Mouse (Mus musculus): ENCODE results near the gene Ghr. TPM values are rescaled to one million over a fixed set of nuclear protein-coding genes. Genes with fewer than 3 reads are reported as not detected.

Gene Ghr
- total RNA-seq, 2 experiments from 2014 or later, result 97.1 to 253 TPM

DNA sequence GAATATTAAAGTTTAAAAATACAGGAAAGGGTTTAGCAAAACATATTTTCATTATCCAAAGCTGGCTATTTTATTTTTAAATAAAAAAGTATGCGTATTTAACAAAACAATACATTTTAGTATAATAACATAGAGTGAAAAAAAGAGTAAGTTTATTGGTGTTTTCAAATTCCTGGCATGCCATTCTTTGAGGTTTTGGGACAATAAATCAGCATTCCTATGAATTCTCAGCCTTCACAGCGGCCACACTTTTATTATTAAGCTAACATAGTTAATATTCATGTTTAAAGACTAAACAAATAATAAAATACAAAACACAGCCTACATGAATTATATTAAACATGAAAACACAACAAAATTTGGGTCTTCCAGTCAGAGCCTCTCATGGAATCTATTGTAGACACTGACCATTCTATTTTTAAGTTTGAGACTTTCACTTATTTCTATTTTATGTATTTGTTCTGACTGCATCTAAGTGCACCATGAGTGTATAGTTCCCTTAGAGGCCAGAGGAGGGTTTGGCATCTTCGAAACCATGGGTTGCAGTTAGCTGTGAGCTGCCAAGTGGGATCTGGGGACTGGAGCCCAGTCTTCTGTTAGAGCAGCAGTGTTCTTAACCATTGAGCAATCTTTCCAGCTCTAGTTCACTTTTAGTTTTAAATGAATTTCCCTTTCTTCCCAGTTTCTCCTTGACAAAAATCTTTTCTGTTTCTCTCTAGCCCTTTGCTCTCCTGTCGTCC lies 282.8 kb downstream of the Ghr start:
- DNase-seq (ENCODE audit: low spot score in 2 of 2), result no peak

DNA sequence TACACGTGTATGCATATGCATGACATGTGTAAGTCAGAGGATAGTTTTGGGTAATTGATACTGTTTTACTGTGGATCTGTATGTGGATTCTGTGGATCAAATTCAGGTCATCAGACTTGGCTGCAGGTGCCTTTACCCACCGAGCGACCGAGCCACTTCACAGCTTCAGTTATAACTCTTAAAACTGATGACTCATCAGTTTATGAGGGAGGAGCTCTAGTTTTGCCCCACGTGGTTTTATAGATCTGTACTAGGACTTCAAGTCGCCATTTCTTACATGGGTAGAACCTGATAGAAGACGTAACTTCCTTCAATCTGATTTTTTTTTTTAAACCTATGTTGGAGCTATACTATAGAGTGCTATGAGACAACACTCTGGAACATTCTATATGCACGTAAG lies 285.7 kb downstream of the Ghr start:
- no peak for DNase-seq (ENCODE audit: low spot score in 2 of 2)

DNA sequence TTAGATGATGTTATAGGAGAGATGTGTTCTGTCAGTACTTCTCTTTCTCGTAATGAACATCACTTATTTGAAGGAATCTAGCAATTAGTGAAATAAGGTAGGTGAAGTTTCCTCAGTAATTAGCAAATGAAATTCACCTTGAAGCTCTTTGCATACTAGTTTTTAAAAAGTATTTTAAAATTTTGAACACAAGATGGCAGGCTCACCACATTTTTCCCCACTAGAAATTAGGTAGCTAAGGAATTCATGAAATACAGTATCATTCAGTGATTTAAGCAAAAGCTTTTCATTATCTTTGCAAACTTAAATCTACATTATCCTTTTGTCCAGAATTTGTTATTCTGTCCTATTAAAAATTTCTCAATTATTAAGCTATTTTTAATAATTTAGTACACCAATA lies 287.3 kb downstream of the Ghr start:
- DNase-seq (ENCODE audit: low spot score in 2 of 2), result no peak

DNA sequence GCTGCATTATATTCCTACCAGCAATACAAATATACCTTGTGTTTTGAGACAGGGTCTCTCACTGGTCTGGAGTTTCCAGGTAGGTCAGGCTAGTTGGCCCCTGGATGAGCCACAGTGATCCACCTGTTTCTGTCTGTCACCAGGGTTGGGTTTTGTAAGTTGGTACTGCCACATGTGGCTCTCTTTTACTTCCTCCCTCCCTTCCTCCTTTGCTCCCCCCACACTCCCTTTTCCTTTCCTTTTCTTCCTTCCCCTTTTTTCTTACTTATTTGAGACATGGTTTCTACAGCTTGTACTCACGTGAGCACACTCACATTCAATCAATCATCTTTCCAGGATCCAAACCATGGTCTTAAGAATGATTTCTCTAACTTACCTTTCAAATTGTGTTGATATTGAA lies 289.8 kb downstream of the Ghr start:
- DNase-seq (ENCODE audit: low spot score in 2 of 2), result no peak

DNA sequence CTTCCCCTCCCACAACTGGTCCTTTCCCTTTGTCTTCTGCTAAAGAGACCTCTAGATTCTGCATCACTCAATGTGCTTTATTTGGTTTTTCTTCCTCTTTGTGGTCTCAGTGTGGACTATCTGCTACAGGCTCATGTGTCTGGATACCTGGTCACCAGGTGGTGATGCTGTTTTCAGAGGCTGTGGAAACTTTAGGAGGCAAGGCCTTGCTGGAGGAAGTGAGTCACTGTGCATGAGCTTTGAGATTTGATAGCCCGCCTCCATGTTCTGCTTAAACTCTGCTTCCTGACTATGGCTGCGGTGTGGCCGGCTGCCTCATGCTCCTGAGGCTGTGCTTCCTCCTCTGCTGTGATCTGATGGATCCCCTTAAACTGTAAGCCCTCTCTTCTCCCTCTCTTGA lies 292.9 kb downstream of the Ghr start:
- DNase-seq (ENCODE audit: low spot score in 2 of 2), result no peak

DNA sequence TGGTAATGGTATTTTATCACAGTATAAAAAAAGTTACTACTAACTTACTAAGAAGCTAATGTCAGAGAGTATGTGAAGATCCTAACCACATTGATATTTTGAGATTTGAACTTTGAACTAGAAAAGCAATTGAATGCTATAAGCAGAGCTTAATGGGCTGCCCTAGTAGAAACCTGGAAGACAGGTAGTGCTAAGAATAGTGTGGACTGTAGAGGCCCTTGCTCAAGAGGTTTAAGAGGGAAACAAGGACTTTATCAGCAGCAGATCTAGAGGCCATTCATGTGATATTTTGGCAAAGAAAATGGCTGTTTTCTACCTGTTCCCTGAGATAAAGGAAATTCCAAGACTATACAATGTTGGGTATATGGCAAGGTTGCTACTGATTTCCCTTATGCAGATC lies 297.3 kb downstream of the Ghr start:
- no peak for DNase-seq (ENCODE audit: low spot score in 2 of 2)

DNA sequence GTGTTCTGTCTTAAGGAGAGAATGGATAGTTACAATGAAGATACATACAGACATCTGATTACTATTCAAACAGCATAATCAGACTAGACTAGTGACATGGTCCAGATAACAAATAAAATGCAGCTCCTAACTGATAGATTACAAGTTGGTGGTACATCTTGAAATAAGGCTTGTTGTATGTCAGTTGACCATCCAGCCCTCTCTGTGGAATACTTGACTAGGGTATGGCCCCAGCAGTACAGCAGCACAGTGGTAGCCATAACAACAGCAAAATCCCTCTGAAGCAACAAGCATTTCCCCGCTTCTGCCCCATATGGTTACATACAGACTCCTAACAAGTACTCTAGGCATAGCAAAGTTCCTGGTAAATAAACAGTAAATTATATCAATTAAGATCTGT lies 301.6 kb downstream of the Ghr start:
- DNase-seq (ENCODE audit: low spot score in 2 of 2), result no peak

DNA sequence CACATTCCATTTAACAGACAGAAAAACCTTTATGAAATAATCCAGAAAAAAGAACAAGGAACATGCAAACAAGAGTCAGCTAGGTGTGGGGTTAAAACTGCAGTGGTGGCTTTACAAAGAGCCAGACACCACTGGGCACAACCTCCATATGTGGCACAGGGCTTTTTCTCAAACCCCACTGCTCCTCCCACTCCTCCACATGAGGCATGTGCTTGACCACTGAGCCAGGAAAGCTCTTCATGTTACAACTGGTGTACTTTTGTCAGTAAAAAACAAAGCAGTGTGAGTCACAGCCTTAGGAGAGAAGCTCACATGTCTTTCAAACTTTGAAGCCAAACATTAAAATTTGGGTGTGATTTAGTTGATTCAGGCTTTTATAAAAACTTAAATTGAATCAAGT lies 302.1 kb downstream of the Ghr start:
- no peak for DNase-seq (ENCODE audit: low spot score in 2 of 2)

DNA sequence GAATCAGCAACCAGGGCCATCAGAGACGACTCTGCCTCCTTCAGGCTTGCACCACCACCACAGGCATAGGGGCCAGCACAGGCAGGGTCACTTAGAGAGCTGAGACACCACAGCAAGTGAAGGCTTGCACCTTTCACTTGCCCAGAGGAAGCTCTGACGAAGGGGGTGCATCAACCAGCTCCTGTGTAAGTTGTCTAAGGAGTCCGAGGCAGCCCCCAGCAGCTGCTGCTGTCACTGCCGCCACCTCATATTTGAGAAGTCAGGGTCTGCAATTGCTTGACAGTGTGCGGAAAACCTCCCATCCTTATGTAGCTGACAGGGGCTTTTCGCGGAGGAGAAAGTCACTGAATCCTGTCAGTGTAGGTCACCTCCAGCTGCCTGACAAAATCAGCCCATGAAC lies 304.1 kb downstream of the Ghr start:
- no peak for DNase-seq (ENCODE audit: low spot score in 2 of 2)

DNA sequence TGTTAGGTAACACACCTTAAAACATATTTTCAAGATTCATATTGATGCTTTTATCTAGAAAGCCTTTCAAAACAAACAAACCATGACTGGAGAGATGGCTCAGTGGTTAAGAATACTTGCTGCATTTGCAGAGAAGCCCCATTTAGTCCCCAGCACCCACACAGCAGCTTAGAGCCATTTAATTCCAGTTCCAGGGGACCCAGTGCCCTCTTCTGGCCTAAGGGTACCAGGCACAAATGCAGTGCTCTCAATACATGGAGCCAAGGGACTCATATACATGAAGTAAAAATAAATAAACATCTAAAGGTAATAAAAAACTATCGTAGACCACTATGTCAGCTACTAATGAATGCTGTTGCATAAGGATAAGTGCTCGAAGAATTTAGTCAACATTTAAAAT lies 305.9 kb downstream of the Ghr start:
- no peak for DNase-seq (ENCODE audit: low spot score in 2 of 2)

DNA sequence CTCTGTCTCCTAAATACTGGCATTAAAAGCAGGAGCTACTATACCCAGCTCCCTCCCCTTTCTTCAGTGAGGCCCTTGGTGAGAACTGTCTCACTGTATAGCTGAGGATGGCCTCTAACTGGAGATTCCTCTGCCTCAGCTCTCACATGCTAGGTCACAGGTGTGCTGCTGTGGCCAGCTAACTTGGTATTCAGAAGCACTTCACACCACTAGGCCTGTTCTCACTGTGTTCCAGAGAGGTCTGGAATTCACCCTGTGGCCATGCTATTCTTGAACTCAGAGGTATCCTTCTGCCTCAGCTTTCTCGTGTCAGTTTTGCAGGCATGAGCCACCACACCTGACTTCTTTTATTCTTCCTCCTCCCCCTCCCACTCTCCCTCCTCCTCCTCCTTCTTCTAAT lies 310.1 kb downstream of the Ghr start:
- no peak for DNase-seq (ENCODE audit: low spot score in 2 of 2)

DNA sequence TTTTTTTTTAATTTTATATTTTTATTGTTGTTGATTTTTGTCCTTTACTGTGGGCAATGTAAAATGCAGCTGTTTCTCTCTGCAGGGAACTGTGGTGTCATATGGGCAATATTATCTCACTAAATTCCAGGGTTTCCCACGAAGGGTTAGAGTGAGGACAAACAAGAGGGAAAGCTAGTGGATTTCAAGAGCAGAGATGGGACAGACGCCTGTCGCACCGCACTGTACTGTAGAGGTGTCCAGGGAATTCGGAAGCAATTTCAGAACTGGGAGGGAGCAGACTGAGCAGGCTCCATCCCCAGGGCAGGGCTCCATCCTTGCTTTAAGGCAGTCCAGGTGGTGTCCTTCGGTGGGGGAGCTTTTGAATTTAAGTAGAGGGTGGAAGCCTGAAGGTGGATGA lies 312.1 kb downstream of the Ghr start:
- DNase-seq (ENCODE audit: low spot score in 2 of 2), result no peak

DNA sequence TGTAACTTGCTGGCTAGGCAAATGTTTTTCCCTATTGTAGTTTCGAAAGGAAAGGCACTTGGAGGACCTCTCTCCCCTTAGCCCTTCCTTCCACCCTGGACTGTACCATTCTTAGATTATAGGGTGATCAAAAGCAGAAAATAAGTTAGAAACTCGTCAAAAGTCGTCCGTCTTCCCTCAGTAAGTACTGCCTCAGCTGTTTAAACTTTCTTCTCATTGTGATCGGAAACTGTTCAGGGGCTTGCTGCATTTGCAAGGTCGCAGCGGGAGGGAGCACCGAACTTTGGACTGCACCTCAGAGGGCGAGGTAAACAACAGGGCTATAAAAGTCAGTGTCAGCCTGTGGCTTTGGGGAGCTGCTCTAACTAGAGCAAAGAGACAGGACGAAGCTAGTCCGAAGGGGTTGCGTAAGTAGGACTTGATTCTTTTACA lies 312.6 kb downstream of the Ghr start:
- DNase-seq (ENCODE audit: low spot score in 2 of 2), result peak; percentile 76 to 77

DNA sequence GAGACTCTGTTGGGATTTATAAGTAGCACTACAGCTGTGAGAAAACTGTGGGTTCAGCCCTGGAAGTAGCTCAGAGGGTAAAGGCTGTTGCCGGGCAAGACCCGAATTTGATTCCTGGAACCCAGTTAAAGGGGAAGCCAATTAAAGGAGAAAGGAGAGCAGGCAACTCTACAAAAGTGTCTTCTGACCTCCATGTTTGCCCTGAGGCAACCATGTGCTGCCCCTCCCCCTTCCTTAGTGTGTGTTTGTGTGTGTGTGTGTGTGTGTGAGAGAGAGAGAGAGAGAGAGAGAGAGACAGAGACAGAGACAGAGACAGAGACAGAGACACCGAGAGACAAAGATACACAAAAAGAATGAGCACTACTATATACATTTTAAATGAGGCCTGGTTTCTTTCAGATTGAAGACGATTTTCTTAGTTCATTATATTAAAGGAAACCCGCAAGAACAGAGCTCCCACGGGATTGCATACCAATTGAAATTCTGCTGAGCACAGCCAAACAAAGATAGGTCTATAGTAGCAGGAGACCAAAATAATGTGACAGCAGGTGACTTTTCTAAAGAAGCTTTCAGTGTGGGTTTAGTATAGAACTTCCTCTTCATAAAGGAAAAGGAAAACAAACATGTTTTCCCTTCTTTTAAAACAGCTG lies 313.2 kb downstream of the Ghr start:
- DNase-seq (ENCODE audit: low spot score in 2 of 2), result no peak

DNA sequence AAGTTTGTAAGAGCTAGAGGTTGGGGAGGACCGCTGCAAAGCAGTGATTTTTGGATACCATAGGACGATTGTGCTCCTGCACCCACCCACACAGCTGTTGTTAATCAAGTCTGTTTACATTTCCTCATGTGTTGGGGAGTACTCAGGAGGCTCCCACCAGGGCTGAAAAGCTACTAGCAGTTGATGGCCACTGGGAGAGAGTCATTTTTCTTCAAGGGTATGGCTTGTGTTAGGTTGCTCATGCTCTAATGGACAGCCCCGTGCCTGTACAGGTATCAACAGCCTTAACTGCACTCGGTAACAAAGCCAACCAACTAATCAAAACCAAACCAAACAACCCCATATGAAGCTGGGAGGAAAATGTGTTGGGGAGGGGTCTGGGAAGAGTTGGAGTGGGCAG lies 313.8 kb downstream of the Ghr start:
- DNase-seq (ENCODE audit: low spot score in 2 of 2), result no peak

DNA sequence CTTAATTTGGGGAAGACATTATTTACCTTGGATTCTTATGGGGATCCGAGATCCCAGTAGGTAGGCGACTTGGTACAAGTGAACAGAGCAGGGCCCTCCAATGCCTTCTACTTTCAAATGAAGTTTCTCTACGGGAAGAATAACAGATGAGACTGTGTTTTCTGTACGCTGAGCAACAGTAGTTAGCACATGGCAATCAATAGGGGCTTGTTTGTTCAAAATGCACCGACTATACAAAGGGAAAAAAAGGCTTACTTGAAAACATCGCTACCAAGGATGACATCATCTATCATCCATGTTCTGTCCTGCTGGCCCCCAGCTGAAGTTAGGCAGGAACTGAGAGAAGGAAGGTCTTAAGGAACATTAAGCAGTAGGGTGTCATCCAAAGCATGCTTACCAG lies 315.0 kb downstream of the Ghr start, which contains the start of gene Selenop:
Gene Selenop (plus strand): TSS at position 301 of the 400 bp plus-strand sequence.
- DNase-seq (ENCODE audit: low spot score in 2 of 2), result no peak

All from adrenal gland, adult 18-20 months (tissue).